Mouse (Mus musculus) forebrain, embryonic 16.5 days (tissue): ENCODE measurements around the gene Rhebl1. TPM values are rescaled to one million over a fixed set of nuclear protein-coding genes. Genes with fewer than 3 reads are reported as not detected.

Source experiments
- ATAC-seq: fragments of 200-750 bp; cut with Nextera tagmentation; 2 replicates; pipeline ENCODE4 v1.8.0; 2017; ENCODE audit warnings: mild to moderate bottlenecking, moderate library complexity
- H3K27ac ChIP-seq: fragments of 300-500 bp; sonication (generic); 2 replicates; pipeline ENCODE4 v1.5.1; 2014; ENCODE audit warnings: low read length, control low read depth
- H3K27me3 ChIP-seq: fragments of 300-500 bp; sonication (generic); replicated peaks from 2 replicates; pipeline ENCODE4 v1.6.1; 2014; ENCODE audit warnings: low read length; ENCODE audit not compliant: control insufficient read depth, insufficient read depth
- H3K36me3 ChIP-seq: fragments of 300-500 bp; sonication (generic); 2 replicates; pipeline ENCODE4 v1.6.1; 2014; ENCODE audit not compliant: control insufficient read depth, insufficient read depth
- H3K4me1 ChIP-seq: fragments of 300-500 bp; sonication (generic); replicated peaks from 2 replicates; pipeline ENCODE4 v1.6.1; 2014; ENCODE audit warnings: low read length; ENCODE audit not compliant: control insufficient read depth, insufficient read depth
- H3K4me2 ChIP-seq: fragments of 300-500 bp; sonication (generic); 2 replicates; pipeline ENCODE4 v1.6.1; 2014; ENCODE audit warnings: mild to moderate bottlenecking, low read length, control low read depth
- H3K4me3 ChIP-seq: fragments of 300-500 bp; sonication (generic); replicated peaks from 2 replicates; pipeline ENCODE4 v1.5.1; 2014; ENCODE audit warnings: mild to moderate bottlenecking, low read length, control low read depth
- H3K9ac ChIP-seq: fragments of 300-500 bp; sonication (generic); replicated peaks from 2 replicates; pipeline ENCODE4 v1.6.1; 2014; ENCODE audit warnings: low read depth, low read length, control low read depth
- H3K9me3 ChIP-seq: fragments of 300-500 bp; sonication (generic); 2 replicates; pipeline ENCODE4 v1.6.1; 2016; ENCODE audit warnings: low read length; ENCODE audit not compliant: control insufficient read depth
- WGBS: fragments of 180-500 bp; shearing (Covaris S2); extraction: QIAGEN DNeasy Blood & Tissue Kit; methylation state at CpG from one replicate; pipeline ENCODE4 v1.1.7; 2014; 5-methylcytosine and 5-hydroxymethylcytosine counted together
- polyA plus RNA-seq: library from polyadenylated mRNA; unstranded; fragments of >200 nt; fragmentation: Nextera tagmentation; extraction: Ambion mirVana; gene quantifications from 2 replicates; pipeline ENCODE4 v1.2.1, GENCODE M21; 2015

The Rhebl1 gene
- polyA plus RNA-seq, 1 experiment from 2014 or later, result 52.7 TPM

DNA sequence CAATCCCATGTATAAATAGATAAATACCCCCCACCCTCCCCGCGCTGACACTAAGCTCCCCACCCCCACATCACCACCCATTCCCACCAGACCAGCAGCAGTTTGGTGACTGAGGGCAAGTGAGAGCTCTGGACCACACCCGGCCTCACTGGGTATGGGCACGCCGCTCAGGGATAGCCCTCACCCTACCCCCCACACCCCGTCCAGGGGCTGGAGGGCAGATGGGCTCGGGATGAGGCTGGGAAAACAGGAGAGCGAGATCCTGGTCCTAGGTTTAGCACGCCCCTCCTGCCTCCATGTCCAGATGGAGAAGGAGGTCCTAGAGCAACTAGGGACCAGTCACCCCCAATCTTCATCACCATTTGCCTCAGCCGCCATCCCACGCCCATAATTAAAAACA is 61.1 kb downstream of the Rhebl1 start:
- peaks cover 40% of the 10 kb centered on the region for H3K36me3 ChIP-seq
- no peak overlapping the region for H3K9ac ChIP-seq
- H3K27me3 ChIP-seq, result no peaks in the 10 kb centered on the region
- H3K4me3 ChIP-seq, result no peak overlapping the region
- no peak overlapping the region for H3K4me2 ChIP-seq
- no peak for ATAC-seq
- WGBS, result 91% methylated on average over 11 of the region's 11 CpGs
- H3K4me1 ChIP-seq, result peaks cover 17% of the 10 kb centered on the region
- no peak overlapping the region for H3K27ac ChIP-seq
- no peaks in the 10 kb centered on the region for H3K9me3 ChIP-seq

DNA sequence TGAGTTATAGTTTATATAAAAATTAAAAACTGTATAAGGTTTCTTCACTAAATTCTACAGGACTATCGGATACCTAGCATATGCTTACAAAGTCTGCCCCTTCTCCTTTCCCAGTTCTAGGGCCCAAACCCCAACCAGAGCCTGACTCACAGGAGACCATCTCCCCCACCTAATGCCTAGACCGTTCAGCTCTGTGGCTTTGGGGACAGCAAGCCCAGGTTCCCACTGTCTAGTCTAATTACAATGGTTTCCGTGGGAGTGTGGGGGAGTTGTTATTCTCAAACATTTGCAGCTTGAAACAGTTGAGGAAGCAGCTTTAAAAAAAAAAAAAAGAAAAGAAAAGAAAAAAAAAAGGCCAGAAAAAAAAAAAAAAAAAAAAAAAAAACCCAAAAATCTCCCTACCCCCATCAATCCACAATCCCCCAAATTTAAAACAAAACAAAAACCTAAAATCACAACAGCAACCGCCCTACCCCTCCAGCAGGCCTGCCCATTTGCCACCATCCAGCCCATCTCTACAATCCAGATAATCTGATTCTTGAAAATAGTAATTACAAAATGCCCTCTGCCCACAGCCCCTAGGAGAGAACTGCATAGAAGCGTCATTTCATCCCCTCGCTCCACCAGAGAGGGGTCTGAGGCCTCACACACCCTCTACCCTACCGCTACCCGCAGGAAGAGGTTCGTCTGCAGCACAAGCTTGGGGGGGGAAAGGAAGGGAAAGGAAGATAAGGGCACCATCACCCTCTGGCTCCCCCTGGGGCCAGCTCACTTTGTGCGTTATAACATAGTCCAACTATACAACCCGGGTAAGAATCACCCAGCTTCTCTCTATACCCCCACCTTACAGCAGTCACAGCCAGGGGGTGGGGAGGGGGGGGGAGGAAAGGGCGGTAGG is 61.9 kb downstream of the Rhebl1 start:
- Histone ChIP-seq H3K4me2 (no peak overlapping the region), H3K27me3 (no peaks in the 10 kb centered on the region), H3K4me3 (no peak overlapping the region), H3K27ac (no peak overlapping the region), H3K9me3 (no peaks in the 10 kb centered on the region), H3K4me1 (peaks cover 17% of the 10 kb centered on the region), H3K36me3 (peaks cover 37% of the 10 kb centered on the region), H3K9ac (no peak overlapping the region)
- WGBS, result 66% methylated on average over 12 of the region's 12 CpGs
- no peak for ATAC-seq

DNA sequence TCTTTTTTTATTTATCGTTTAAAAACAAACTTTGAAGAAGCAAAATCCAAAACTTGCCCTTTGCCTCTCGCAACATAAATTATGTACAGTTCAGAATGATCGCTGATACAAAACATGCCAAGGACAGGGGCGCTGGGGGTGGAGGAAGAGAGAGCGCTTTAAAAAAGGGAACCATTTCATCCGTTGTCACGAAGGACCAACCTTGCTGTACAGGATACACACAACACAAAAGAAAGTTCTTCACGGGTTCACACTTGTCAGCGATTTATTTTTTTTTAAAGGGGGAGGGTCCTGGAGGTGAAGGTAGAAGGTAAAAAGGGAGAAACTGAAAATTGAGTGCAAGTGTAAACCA is 62.7 kb downstream of the Rhebl1 start:
- H3K4me3 ChIP-seq, result peak overlapping the region; percentile 65
- H3K27me3 ChIP-seq, result no peaks in the 10 kb centered on the region
- peak overlapping the region; percentile 50 for H3K9ac ChIP-seq
- peak overlapping the region; percentile 84 for H3K27ac ChIP-seq
- H3K9me3 ChIP-seq, result no peaks in the 10 kb centered on the region
- peaks cover 30% of the 10 kb centered on the region for H3K36me3 ChIP-seq
- peak overlapping the region; percentile 57 for H3K4me2 ChIP-seq
- H3K4me1 ChIP-seq, result peaks cover 17% of the 10 kb centered on the region
- peak; percentile 24 for ATAC-seq
- WGBS, result 18% methylated on average over 9 of the region's 9 CpGs

DNA sequence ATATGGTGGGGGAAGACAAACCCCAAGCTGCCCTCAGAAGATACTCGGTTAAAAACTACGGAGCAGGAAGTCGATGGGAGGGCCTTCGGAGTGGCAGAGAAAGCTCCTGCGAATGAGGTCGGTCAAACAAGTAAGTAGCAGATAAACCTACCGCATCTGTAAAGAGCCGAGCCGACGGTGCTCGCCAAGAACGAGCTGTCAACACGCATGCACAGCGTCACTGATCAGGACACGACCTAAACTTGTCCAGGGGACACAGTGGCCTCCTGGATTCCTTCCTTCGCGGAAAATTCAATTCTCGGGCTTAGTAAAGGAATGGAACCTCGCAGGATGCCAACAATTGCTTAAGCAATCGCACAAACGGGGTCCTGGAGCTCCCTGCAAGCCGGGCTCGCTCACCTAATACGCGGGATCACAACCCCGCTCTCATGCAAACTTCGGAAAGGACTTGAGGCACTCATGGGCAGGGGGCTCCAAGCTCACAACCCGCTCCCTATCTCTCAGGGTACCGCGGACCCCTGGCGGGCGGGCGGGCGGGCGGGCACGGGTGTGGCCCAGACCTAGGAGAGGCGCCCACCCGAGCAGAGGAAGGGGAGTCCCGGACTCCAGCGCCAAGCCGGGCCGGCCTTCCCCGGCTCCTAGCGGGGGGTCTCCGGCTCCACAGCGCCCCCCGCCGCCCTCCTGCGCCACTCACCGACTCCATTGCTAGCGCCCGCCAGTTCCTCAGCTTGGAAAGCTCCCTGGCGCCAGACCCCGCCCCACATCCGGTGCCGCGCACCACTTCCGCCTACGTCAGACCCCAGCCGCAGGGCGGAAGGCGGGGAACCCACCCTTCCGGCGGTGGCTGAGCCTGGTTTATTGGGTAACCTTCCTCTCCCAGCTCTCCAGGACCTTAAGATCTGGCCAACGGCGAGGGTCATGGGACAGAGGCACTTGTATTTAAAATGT is 63.3 kb downstream of the Rhebl1 start, which contains the start of gene Prkag1:
Gene Prkag1, minus strand, starts transcription at position 786 of the 948 bp plus-strand sequence.
- Histone ChIP-seq H3K4me1 (peaks cover 17% of the 10 kb centered on the region), H3K4me2 (peak within 1 kb of the TSS; percentile 57), H3K9ac (peak within 1 kb of the TSS; percentile 71), H3K4me3 (peak within 1 kb of the TSS; percentile 65), H3K27ac (peak within 1 kb of the TSS; percentile 84), H3K36me3 (peaks cover 23% of the 10 kb centered on the region), H3K27me3 (no peaks in the 10 kb centered on the region), H3K9me3 (no peaks in the 10 kb centered on the region)
- 0% methylated on average over 57 of the region's 66 CpGs for WGBS
- peak; percentile 99 for ATAC-seq

Other genes with a start within 250 kb of the Rhebl1 start
- gene Ddx23, start 231.6 kb downstream of the Rhebl1 start, polyA plus RNA-seq, result 17.6 and 25.5 TPM in 2 replicates
- 15.5 and 16.4 TPM in 2 replicates for gene Rnd1, start 217.1 kb downstream of the Rhebl1 start, polyA plus RNA-seq
- 2.9 and 4.2 TPM in 2 replicates for gene Ccdc65, start 186.3 kb downstream of the Rhebl1 start, polyA plus RNA-seq
- 3.7 and 5.7 TPM in 2 replicates for gene Fkbp11, start 166.3 kb downstream of the Rhebl1 start, polyA plus RNA-seq
- 82.6 and 99.9 TPM in 2 replicates for gene Arf3, start 131.3 kb downstream of the Rhebl1 start, polyA plus RNA-seq
- gene Wnt10b, start 116.4 kb downstream of the Rhebl1 start, polyA plus RNA-seq, result not detected in 2 replicates
- 0.10 and 0.42 TPM in 2 replicates for gene Wnt1, start 104.7 kb downstream of the Rhebl1 start, polyA plus RNA-seq
- 0.46 and 0.58 TPM in 2 replicates for gene Ddn, start 85.0 kb downstream of the Rhebl1 start, polyA plus RNA-seq
- 79.5 and 89.2 TPM in 2 replicates for gene Prkag1, start 63.0 kb downstream of the Rhebl1 start, polyA plus RNA-seq
- 11.0 and 12.8 TPM in 2 replicates for gene Kmt2d, start 23.3 kb downstream of the Rhebl1 start, polyA plus RNA-seq
- gene Dhh, start 4.0 kb upstream of the Rhebl1 start, polyA plus RNA-seq, result 0.65 and 0.66 TPM in 2 replicates
- gene Lmbr1l, start 23.7 kb upstream of the Rhebl1 start, polyA plus RNA-seq, result 43.0 and 54.9 TPM in 2 replicates
- gene Tuba1b, start 40.0 kb upstream of the Rhebl1 start, polyA plus RNA-seq, result 1,178 and 1,185 TPM in 2 replicates
- not detected in 2 replicates for gene Gm49450, start 59.0 kb upstream of the Rhebl1 start, polyA plus RNA-seq
- 16,411 and 16,831 TPM in 2 replicates for gene Tuba1a, start 59.2 kb upstream of the Rhebl1 start, polyA plus RNA-seq
- 42.1 and 48.9 TPM in 2 replicates for gene Tuba1c, start 135.4 kb upstream of the Rhebl1 start, polyA plus RNA-seq
- gene Prph, start 160.6 kb upstream of the Rhebl1 start, polyA plus RNA-seq, result 1.3 and 2.2 TPM in 2 replicates
- gene Troap, start 180.0 kb upstream of the Rhebl1 start, polyA plus RNA-seq, result 15.9 and 17.3 TPM in 2 replicates
- gene C1ql4, start 193.3 kb upstream of the Rhebl1 start, polyA plus RNA-seq, result 0.71 TPM in 1 of 2 replicates, not detected in the other
- 0.27 and 0.51 TPM in 2 replicates for gene Dnajc22, start 198.6 kb upstream of the Rhebl1 start, polyA plus RNA-seq
- 39.5 and 44.6 TPM in 2 replicates for gene Spats2, start 231.4 kb upstream of the Rhebl1 start, polyA plus RNA-seq